Mouse (Mus musculus) liver, embryonic 16.5 days (tissue): Measurements from ENCODE around the gene Znhit6. TPM values are rescaled to one million over a fixed set of nuclear protein-coding genes. Genes with fewer than 3 reads are reported as not detected.

Experiments
- ATAC-seq: fragments of 200-750 bp; cut with Nextera tagmentation; 2 replicates; pipeline ENCODE4 v1.8.0; 2017; ENCODE audit warnings: low read depth, mild to moderate bottlenecking, moderate number of reproducible peaks, moderate library complexity
- H3K27ac ChIP-seq: fragments of 300-500 bp; sonication (generic); 2 replicates; pipeline ENCODE4 v1.5.1; 2014; ENCODE audit warnings: mild to moderate bottlenecking, low read length
- H3K27me3 ChIP-seq: fragments of 300-500 bp; sonication (generic); 2 replicates; pipeline ENCODE4 v1.6.1; 2014; ENCODE audit warnings: low read depth, low read length, mixed read lengths; ENCODE audit not compliant: control insufficient read depth, insufficient read depth
- H3K36me3 ChIP-seq: fragments of 300-500 bp; sonication (generic); 2 replicates; pipeline ENCODE4 v1.6.1; 2014; ENCODE audit warnings: mild to moderate bottlenecking; ENCODE audit not compliant: control insufficient read depth, insufficient read depth
- H3K4me1 ChIP-seq: fragments of 300-500 bp; sonication (generic); 2 replicates; pipeline ENCODE4 v1.6.1; 2014; ENCODE audit warnings: low read depth, low read length, mixed read lengths; ENCODE audit not compliant: control insufficient read depth
- H3K4me2 ChIP-seq: fragments of 300-500 bp; sonication (generic); 2 replicates; pipeline ENCODE4 v1.6.1; 2014; ENCODE audit warnings: low read depth, low read length, mixed read lengths
- H3K4me3 ChIP-seq: fragments of 300-500 bp; sonication (generic); 2 replicates; pipeline ENCODE4 v1.5.1; 2014; ENCODE audit warnings: low read depth, mild to moderate bottlenecking, low read length
- H3K9ac ChIP-seq: fragments of 300-500 bp; sonication (generic); 2 replicates; pipeline ENCODE4 v1.6.1; 2014; ENCODE audit warnings: low read depth, low read length
- H3K9me3 ChIP-seq: fragments of 300-500 bp; sonication (generic); replicated peaks from 2 replicates; pipeline ENCODE4 v1.6.1; 2016; ENCODE audit warnings: low read length; ENCODE audit not compliant: control insufficient read depth
- WGBS: fragments of 180-500 bp; shearing (Covaris S2); extraction: QIAGEN DNeasy Blood & Tissue Kit; methylation state at CpG from one replicate; pipeline ENCODE4 v1.1.7; 2014; ENCODE audit not compliant: insufficient replicate concordance; 5-methylcytosine and 5-hydroxymethylcytosine counted together
- polyA plus RNA-seq: library from polyadenylated mRNA; unstranded; fragments of >200 nt; fragmentation: Nextera tagmentation; extraction: Ambion mirVana; gene quantifications from 2 replicates; pipeline ENCODE4 v1.2.1, GENCODE M21; 2015

Znhit6 gene
- polyA plus RNA-seq, 1 experiment from 2014 or later = 9.5 TPM

DNA sequence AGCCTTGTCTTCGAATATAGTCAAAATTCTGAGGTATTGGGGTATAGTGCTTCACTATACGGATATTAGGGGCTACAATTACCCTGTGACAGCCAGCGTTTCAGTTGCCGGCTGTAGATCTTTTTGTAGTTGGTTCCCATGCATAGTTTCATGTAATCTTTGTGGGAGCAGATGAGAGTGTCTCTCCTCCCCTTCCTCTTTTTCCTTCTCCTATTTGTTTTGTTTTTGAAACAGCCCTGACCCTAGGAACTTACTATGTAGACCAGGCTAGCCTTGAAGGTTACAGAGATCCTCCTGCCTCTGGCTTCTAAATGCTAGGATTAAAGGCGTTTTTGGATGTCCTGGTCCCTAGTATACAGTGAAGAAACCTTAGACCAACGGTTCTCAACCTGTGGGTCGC, 665 bp upstream of the Znhit6 start:
- Histone ChIP-seq H3K9me3 (no peaks in the 10 kb centered on the region), H3K27ac (no peak overlapping the region), H3K4me2 (no peak overlapping the region), H3K36me3 (no peaks in the 10 kb centered on the region), H3K4me1 (peaks cover 11% of the 10 kb centered on the region), H3K27me3 (no peaks in the 10 kb centered on the region), H3K4me3 (no peak overlapping the region), H3K9ac (no peak overlapping the region)
- no peak for ATAC-seq
- 71% methylated on average over 7 of the region's 7 CpGs for WGBS

DNA sequence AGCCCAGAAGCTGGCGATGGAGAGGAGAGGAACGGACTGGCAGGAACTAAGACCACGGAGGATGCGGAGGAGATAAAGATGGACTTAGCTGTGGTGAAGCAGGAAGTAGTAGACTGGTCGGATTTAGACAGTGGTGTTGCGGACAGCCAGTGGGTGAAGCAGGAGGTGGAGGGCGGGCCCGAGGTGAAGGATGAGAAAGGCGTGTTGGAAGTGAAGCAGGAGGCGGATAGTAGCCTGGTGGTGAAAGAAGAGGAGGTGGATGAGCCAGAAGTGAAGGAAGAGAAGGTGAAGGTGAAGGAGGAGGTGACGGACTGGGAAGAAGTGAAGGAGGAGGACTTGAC, 447 bp downstream of the Znhit6 start:
- peak overlapping the region; percentile 67 for H3K9ac ChIP-seq
- peak overlapping the region; percentile 80 for H3K4me3 ChIP-seq
- peak overlapping the region; percentile 81 for H3K4me2 ChIP-seq
- H3K27ac ChIP-seq = peak overlapping the region; percentile 45
- no peaks in the 10 kb centered on the region for H3K36me3 ChIP-seq
- peaks cover 11% of the 10 kb centered on the region for H3K4me1 ChIP-seq
- no peaks in the 10 kb centered on the region for H3K9me3 ChIP-seq
- WGBS = 1% methylated on average over 11 of the region's 11 CpGs
- H3K27me3 ChIP-seq = no peaks in the 10 kb centered on the region
- ATAC-seq = peak; percentile 68

DNA sequence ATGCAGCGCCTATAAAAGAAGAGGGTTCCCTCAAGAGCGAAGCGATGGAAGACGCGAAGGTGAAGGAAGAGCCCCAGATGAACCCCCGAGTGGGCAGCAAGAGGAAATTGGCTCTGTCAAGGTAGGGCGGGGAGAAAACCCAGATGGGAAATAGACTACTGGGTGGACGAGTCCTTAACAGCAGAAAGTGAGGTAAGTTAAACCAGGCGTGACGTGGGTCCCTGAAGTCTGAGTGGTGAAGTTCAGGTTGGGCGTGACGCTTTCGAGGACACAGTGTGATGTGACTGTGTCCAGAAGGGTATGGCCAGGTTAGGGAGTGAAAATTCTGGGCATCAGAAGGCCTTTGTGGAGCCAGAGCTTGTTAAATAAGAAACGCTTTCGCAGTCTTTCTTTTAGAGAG, 871 bp downstream of the Znhit6 start:
- Histone ChIP-seq H3K27me3 (no peaks in the 10 kb centered on the region), H3K9me3 (no peaks in the 10 kb centered on the region), H3K4me1 (peaks cover 11% of the 10 kb centered on the region), H3K4me2 (peak overlapping the region; percentile 81), H3K36me3 (no peaks in the 10 kb centered on the region), H3K9ac (peak overlapping the region; percentile 67), H3K4me3 (peak overlapping the region; percentile 80), H3K27ac (no peak overlapping the region; the same call in 1 of the 2 replicates)
- 23% methylated on average over 15 of the region's 15 CpGs for WGBS
- ATAC-seq = no peak

DNA sequence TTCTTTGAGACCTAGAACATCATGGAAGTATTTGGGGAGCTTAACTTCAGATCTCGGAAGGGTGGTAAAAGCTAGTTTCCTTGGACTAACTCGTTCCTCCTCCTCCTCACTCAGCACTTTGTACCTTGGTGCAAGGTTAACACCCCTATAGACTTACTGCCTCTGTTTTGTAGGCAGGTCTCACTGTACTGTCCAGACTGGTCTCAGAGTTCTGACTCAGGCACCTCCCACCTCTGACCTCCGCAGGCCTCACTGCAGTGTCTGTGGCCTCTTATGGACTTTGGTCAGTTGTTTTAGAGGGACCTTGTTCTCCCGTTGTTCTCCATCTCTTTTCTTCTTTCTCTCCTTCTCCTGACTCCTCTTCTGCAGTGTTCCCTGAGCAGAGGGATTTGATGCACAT, 7.0 kb downstream of the Znhit6 start:
- no peak overlapping the region for H3K4me3 ChIP-seq
- H3K27me3 ChIP-seq = no peaks in the 10 kb centered on the region
- no peak overlapping the region for H3K9ac ChIP-seq
- ATAC-seq = peak; percentile 59
- 0 out of 2 replicates have a peak, but pooled peaks cover 2% of the 10 kb centered on the region for H3K4me1 ChIP-seq
- no peak overlapping the region for H3K27ac ChIP-seq
- H3K36me3 ChIP-seq = peaks cover 8% of the 10 kb centered on the region
- H3K4me2 ChIP-seq = no peak overlapping the region
- WGBS = 66% methylated on average over 4 of the region's 4 CpGs
- H3K9me3 ChIP-seq = no peaks in the 10 kb centered on the region

DNA sequence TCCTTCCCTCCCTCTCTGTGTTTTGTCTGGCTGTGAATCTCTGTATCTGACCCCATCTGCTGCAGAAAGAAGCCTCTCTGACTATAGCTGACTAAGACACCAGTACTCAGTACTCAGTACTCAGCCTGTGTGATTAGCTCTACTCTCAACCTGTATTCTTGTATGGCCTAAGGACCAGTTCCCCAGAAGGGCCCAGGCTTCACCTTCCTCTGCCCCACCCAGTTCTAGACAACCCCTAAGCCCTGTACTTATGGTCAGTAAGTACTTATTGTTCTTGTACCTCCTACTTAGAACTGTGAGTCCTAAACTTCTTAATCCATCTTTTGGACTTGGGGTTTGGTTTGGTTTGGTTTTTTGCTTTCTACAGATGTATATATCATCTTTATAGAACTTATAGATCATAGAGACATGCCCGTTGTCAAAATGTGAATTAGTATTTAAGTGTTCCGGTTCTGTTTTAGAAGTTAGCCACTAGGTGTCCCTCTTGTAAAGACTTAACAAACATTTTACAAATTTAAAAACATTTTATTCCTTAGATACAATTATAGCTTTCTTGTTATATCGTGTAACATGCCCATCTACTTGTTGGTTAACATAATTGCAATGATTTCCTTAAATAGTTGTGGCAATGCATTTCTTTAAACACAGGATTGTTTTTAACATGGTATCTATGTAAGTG, 7.7 kb downstream of the Znhit6 start:
- H3K4me2 ChIP-seq = no peak overlapping the region
- H3K9me3 ChIP-seq = no peaks in the 10 kb centered on the region
- peaks cover 8% of the 10 kb centered on the region for H3K36me3 ChIP-seq
- no peak overlapping the region for H3K27ac ChIP-seq
- H3K9ac ChIP-seq = no peak overlapping the region
- 50% methylated on average over 3 of the region's 3 CpGs for WGBS
- ATAC-seq = no peak
- no peak overlapping the region for H3K4me3 ChIP-seq
- no peaks in the 10 kb centered on the region for H3K27me3 ChIP-seq
- 0 out of 2 replicates have a peak, but pooled peaks cover 2% of the 10 kb centered on the region for H3K4me1 ChIP-seq

- Histone ChIP-seq H3K4me1 (peaks cover 17% of the 10 kb centered on the region), H3K27me3 (no peaks in the 10 kb centered on the region), H3K4me3 (peak overlapping the region; percentile 36), H3K4me2 (peak overlapping the region; percentile 45), H3K36me3 (peaks cover 9% of the 10 kb centered on the region), H3K9me3 (no peaks in the 10 kb centered on the region), H3K9ac (peak overlapping the region; percentile 25; the same call in 1 of the 2 replicates), H3K27ac (peak overlapping the region; percentile 72)
- ATAC-seq = peak; percentile 98
- WGBS = 71% methylated on average over 4 of the region's 4 CpGs
Measured at GRCm38 (mm10) chr3:145590562-145590961, 14.6 kb downstream of the Znhit6 start.

DNA sequence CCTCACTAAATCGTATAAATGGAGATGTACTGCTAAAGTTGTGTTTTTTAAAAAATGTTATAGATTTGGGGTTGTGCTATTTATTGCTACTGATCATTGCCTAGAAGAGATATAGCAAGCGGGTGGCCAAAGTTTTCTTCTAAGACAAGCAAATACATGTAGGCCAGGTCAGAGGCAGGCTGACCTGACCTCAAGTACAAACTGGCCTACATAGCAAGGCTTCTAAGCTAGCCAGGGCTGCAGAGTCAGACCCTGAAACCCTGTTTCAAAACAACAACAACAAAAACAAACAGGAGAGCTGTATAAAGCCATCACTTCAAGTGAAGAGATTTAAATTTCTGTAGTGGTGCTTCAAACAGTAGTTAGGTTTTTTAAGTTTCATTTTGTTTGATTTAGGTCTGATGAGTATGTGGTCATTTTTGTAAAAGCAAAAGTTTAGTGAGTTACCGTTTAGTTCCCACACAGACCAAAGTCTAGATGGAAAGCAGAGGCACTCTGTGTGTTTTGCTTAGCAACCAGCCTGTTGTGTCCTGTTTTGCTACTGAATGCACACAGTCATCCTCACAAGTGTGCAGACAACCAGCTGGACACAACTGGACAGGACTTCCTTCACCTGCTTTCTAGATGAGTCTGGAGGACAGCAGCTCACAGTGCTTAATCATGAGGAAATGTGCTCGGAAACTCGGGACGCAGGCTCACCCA, 16.0 kb downstream of the Znhit6 start:
- 83% methylated on average over 6 of the region's 6 CpGs for WGBS
- Histone ChIP-seq H3K9ac (no peak overlapping the region), H3K36me3 (peaks cover 6% of the 10 kb centered on the region), H3K9me3 (no peaks in the 10 kb centered on the region), H3K4me3 (no peak overlapping the region), H3K4me2 (no peak overlapping the region), H3K27me3 (no peaks in the 10 kb centered on the region), H3K4me1 (peaks cover 17% of the 10 kb centered on the region), H3K27ac (peak overlapping the region; percentile 68)
- no peak for ATAC-seq

DNA sequence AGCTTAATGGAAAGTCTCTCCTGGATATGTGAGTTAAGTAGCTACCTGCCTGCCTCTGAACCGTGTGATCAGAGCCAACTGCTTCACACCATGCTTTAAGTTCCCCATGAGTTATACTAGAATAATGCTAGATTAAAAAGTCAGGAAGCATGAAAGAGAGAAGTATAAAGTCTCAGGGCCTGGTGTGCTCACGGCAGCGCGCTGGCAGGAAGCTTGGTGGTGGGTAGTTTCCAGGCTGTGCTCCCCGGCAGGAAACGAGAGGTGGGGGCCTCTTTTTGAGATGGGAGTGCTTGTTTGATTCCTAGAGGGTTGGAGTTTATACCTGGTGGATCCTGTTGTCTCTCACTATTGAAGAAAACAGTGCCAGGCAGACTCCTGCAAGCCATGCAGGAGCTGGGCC, 19.3 kb downstream of the Znhit6 start:
- Histone ChIP-seq H3K4me3 (no peak overlapping the region), H3K4me1 (peaks cover 10% of the 10 kb centered on the region), H3K36me3 (peaks cover 6% of the 10 kb centered on the region), H3K27ac (no peak overlapping the region), H3K4me2 (no peak overlapping the region), H3K27me3 (no peaks in the 10 kb centered on the region), H3K9ac (no peak overlapping the region), H3K9me3 (no peaks in the 10 kb centered on the region)
- WGBS = 59% methylated on average over 6 of the region's 6 CpGs
- no peak for ATAC-seq

GRCm38 (mm10) chr3:145599059-145599458, 23.1 kb downstream of the Znhit6 start:
- no peaks in the 10 kb centered on the region for H3K27me3 ChIP-seq
- no peak overlapping the region for H3K27ac ChIP-seq
- H3K9me3 ChIP-seq = no peaks in the 10 kb centered on the region
- 76% methylated on average over 7 of the region's 7 CpGs for WGBS
- no peak overlapping the region for H3K9ac ChIP-seq
- H3K36me3 ChIP-seq = peaks cover 6% of the 10 kb centered on the region
- ATAC-seq = no peak
- H3K4me3 ChIP-seq = no peak overlapping the region
- no peak overlapping the region for H3K4me2 ChIP-seq
- H3K4me1 ChIP-seq = peaks cover 2% of the 10 kb centered on the region
